Mouse (Mus musculus) testis, adult 2 months (tissue): ENCODE data around the gene Sf3b1.

Experiments
- CTCF ChIP-seq: fragments of 200-500 bp; IDR thresholded peaks from 2 replicates; pipeline ENCODE4 v1.5.1; 2012; ENCODE audit warnings: low read depth, mild to moderate bottlenecking, inconsistent platforms, low read length, moderate library complexity; ENCODE audit not compliant: control insufficient read depth, insufficient read depth, insufficient replicate concordance
- POLR2A ChIP-seq: fragments of 200-500 bp; IDR thresholded peaks from 2 replicates; pipeline ENCODE4 v1.6.1; 2012; ENCODE audit warnings: low read depth, mild to moderate bottlenecking, inconsistent platforms, low read length, moderate library complexity; ENCODE audit not compliant: control insufficient read depth

DNA sequence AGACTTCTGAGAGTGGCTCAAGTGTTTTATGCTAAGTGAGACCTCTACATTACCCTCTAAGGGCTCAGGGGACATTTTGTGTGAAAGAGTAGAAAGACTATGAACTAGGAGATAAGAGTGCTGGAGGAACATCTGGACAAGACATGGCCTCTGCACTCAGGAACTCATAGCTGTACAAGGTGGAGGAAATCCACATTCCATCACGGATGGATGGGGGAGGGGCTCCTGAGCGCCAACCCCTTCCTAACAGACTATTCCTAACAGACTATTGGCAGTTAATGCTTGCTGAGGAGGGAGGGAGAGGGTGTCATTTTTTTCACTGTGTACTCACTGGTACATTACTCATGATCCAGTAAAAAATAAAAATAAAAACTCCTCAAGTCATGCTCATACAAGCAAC lies 47.5 kb upstream of the Sf3b1 start:
- TF ChIP-seq CTCF, result no peak
- peak; percentile 48; the same call in 1 of the 2 replicates for TF ChIP-seq POLR2A
